Mouse (Mus musculus) heart, postnatal 0 days (tissue): Measurements from ENCODE around the gene Gm42906. TPM values are rescaled to one million over a fixed set of nuclear protein-coding genes. Genes with fewer than 3 reads are reported as not detected.

Experiments
- ATAC-seq: fragments of 200-750 bp; cut with Nextera tagmentation; 2 replicates; pipeline ENCODE4 v1.8.0; 2017; ENCODE audit warnings: low read depth, moderate number of reproducible peaks, moderate library complexity; ENCODE audit not compliant: insufficient read depth
- DNase-seq: peaks from one replicate; pipeline ENCODE4 v3.0.0-alpha.2; 2016; ENCODE audit warnings: low spot score
- H3K27ac ChIP-seq: fragments of 300-500 bp; sonication (generic); 2 replicates; pipeline ENCODE4 v1.5.1; 2014; ENCODE audit warnings: low read depth, mild to moderate bottlenecking
- H3K27me3 ChIP-seq: fragments of 300-500 bp; sonication (generic); 2 replicates; pipeline ENCODE4 v1.6.1; 2014; ENCODE audit warnings: low read length, mixed read lengths; ENCODE audit not compliant: control insufficient read depth, insufficient read depth
- H3K36me3 ChIP-seq: fragments of 300-500 bp; sonication (generic); replicated peaks from 2 replicates; pipeline ENCODE4 v1.6.1; 2014; ENCODE audit warnings: low read length, mixed read lengths; ENCODE audit not compliant: control insufficient read depth, insufficient read depth
- H3K4me1 ChIP-seq: fragments of 300-500 bp; sonication (generic); 2 replicates; pipeline ENCODE4 v1.6.1; 2014; ENCODE audit warnings: antibody characterized with exemption; ENCODE audit not compliant: control insufficient read depth, insufficient read depth
- H3K4me2 ChIP-seq: fragments of 300-500 bp; sonication (generic); 2 replicates; pipeline ENCODE4 v1.6.1; 2014; ENCODE audit warnings: low read depth, mild to moderate bottlenecking, low read length, moderate library complexity
- H3K4me3 ChIP-seq: fragments of 300-500 bp; sonication (generic); 2 replicates; pipeline ENCODE4 v1.5.1; 2014; ENCODE audit warnings: low read depth, low read length
- H3K9ac ChIP-seq: fragments of 300-500 bp; sonication (generic); replicated peaks from 2 replicates; pipeline ENCODE4 v1.6.1; 2014; ENCODE audit warnings: low read depth, low read length, mixed read lengths
- H3K9me3 ChIP-seq: fragments of 300-500 bp; sonication (generic); replicated peaks from 2 replicates; pipeline ENCODE4 v1.6.1; 2016; ENCODE audit warnings: low read length; ENCODE audit not compliant: control insufficient read depth
- CTCF ChIP-seq: IDR thresholded peaks from 2 replicates; pipeline ENCODE4 v1.5.1; 2016; ENCODE audit warnings: antibody characterized with exemption, control low read depth, low read depth
- EP300 ChIP-seq: IDR thresholded peaks from 2 replicates; pipeline ENCODE4 v1.6.1; 2016; ENCODE audit warnings: antibody characterized with exemption, low read depth
- WGBS: fragments of 180-500 bp; shearing (Covaris S2); extraction: QIAGEN DNeasy Blood & Tissue Kit; methylation state at CpG from one replicate; pipeline ENCODE4 v1.1.7; 2014; 5-methylcytosine and 5-hydroxymethylcytosine counted together
- polyA plus RNA-seq: library from polyadenylated mRNA; unstranded; fragments of >200 nt; fragmentation: Nextera tagmentation; extraction: Ambion mirVana; gene quantifications from 2 replicates; pipeline ENCODE4 v1.2.1, GENCODE M21; 2015
- total RNA-seq: library from RNA; depleted of rRNA; stranded (reverse); fragments of >200 nt; gene quantifications from 2 replicates; pipeline ENCODE4 v1.2.3, GENCODE M21; 2014; ENCODE audit warnings: low replicate concordance

Gene Gm42906
- total and polyA plus RNA-seq, 2 experiments from 2014 or later = not detected

- WGBS = 51% methylated on average over 6 of the region's 6 CpGs
- TF ChIP-seq EP300 = no peak
- no peak for TF ChIP-seq CTCF
- H3K4me1 ChIP-seq = peaks cover 9% of the 10 kb centered on the region
- H3K36me3 ChIP-seq = 0 out of 2 replicates have a peak, but pooled peaks cover 2% of the 10 kb centered on the region
- no peaks in the 10 kb centered on the region for H3K9me3 ChIP-seq
- ATAC-seq = no peak
- H3K4me3 ChIP-seq = no peak overlapping the region
- no peak for DNase-seq
- no peak overlapping the region for H3K9ac ChIP-seq
- no peak overlapping the region for H3K4me2 ChIP-seq
- no peaks in the 10 kb centered on the region for H3K27me3 ChIP-seq
- H3K27ac ChIP-seq = no peak overlapping the region
These were observed 356.5 kb downstream of the Gm42906 start for GRCm38 (mm10) chr5:151071430-151071829.

GRCm38 (mm10) chr5:151070896-151071295 is 357.1 kb downstream of the Gm42906 start:
- Histone ChIP-seq H3K36me3 (0 out of 2 replicates have a peak, but pooled peaks cover 2% of the 10 kb centered on the region), H3K9me3 (no peaks in the 10 kb centered on the region), H3K27ac (no peak overlapping the region), H3K27me3 (no peaks in the 10 kb centered on the region), H3K4me3 (no peak overlapping the region), H3K4me1 (peaks cover 9% of the 10 kb centered on the region), H3K4me2 (no peak overlapping the region), H3K9ac (no peak overlapping the region)
- no peak for ATAC-seq
- TF ChIP-seq EP300 (no peak), CTCF (no peak)
- no peak for DNase-seq
- WGBS = 72% methylated on average over 6 of the region's 6 CpGs

- no peak for TF ChIP-seq EP300
- TF ChIP-seq CTCF = no peak
- WGBS = 63% methylated on average over 2 of the region's 2 CpGs
- Histone ChIP-seq H3K4me3 (no peak overlapping the region), H3K4me2 (no peak overlapping the region), H3K9me3 (no peaks in the 10 kb centered on the region), H3K4me1 (peaks cover 8% of the 10 kb centered on the region), H3K27ac (peak overlapping the region; percentile 12; the same call in 1 of the 2 replicates), H3K27me3 (no peaks in the 10 kb centered on the region), H3K36me3 (0 out of 2 replicates have a peak, but pooled peaks cover 2% of the 10 kb centered on the region), H3K9ac (no peak overlapping the region)
- ATAC-seq = no peak
- DNase-seq = no peak
These were observed 358.4 kb downstream of the Gm42906 start for GRCm38 (mm10) chr5:151069569-151069968.

GRCm38 (mm10) chr5:151066016-151066415 is 361.9 kb downstream of the Gm42906 start:
- ATAC-seq (no peak), DNase-seq (no peak)
- H3K27ac ChIP-seq = no peak overlapping the region
- peaks cover 22% of the 10 kb centered on the region for H3K36me3 ChIP-seq
- 70% methylated on average over 5 of the region's 5 CpGs for WGBS
- H3K4me1 ChIP-seq = no peaks in the 10 kb centered on the region; the same call in 1 of the 2 replicates
- no peak overlapping the region for H3K4me2 ChIP-seq
- H3K27me3 ChIP-seq = no peaks in the 10 kb centered on the region
- no peak for TF ChIP-seq CTCF
- no peak for TF ChIP-seq EP300
- no peak overlapping the region for H3K9ac ChIP-seq
- H3K9me3 ChIP-seq = 0 out of 2 replicates have a peak, but pooled peaks cover 8% of the 10 kb centered on the region
- H3K4me3 ChIP-seq = no peak overlapping the region

- no peak overlapping the region for H3K4me3 ChIP-seq
- peak; percentile 63; the same call in 1 of the 2 replicates for ATAC-seq
- no peak overlapping the region for H3K9ac ChIP-seq
- no peak for TF ChIP-seq CTCF
- peak; percentile 19; the same call in 1 of the 2 replicates for TF ChIP-seq EP300
- H3K27ac ChIP-seq = 0 out of 2 replicates have a peak overlapping the region, but pooled peaks have one; percentile 30
- 10% methylated on average over 1 of the region's 1 CpGs for WGBS
- H3K4me1 ChIP-seq = no peaks in the 10 kb centered on the region; the same call in 1 of the 2 replicates
- H3K27me3 ChIP-seq = no peaks in the 10 kb centered on the region
- H3K4me2 ChIP-seq = no peak overlapping the region
- DNase-seq = peak; percentile 45
- 0 out of 2 replicates have a peak, but pooled peaks cover 8% of the 10 kb centered on the region for H3K9me3 ChIP-seq
- H3K36me3 ChIP-seq = peaks cover 22% of the 10 kb centered on the region
These were observed 362.7 kb downstream of the Gm42906 start for GRCm38 (mm10) chr5:151065228-151065627.

GRCm38 (mm10) chr5:151061942-151062341 is 366.0 kb downstream of the Gm42906 start:
- DNase-seq = no peak
- Histone ChIP-seq H3K27me3 (no peaks in the 10 kb centered on the region), H3K9me3 (0 out of 2 replicates have a peak, but pooled peaks cover 8% of the 10 kb centered on the region), H3K4me2 (no peak overlapping the region), H3K4me3 (no peak overlapping the region), H3K9ac (no peak overlapping the region), H3K36me3 (peaks cover 26% of the 10 kb centered on the region), H3K4me1 (peaks cover 10% of the 10 kb centered on the region; the same call in 1 of the 2 replicates), H3K27ac (no peak overlapping the region)
- WGBS = 95% methylated on average over 2 of the region's 2 CpGs
- ATAC-seq = no peak
- no peak for TF ChIP-seq EP300
- TF ChIP-seq CTCF = no peak
